Mouse (Mus musculus) C2C12 (cell line): ENCODE results near the gene Med17. TPM values are rescaled to one million over a fixed set of nuclear protein-coding genes. Genes with fewer than 3 reads are reported as not detected.

Experiments
- H3K27me3 ChIP-seq: one replicate; pipeline ENCODE4 v1.6.1; 2011; ENCODE audit not compliant: control insufficient read depth, insufficient read depth, insufficient read length
- H3K36me3 ChIP-seq: one replicate; pipeline ENCODE4 v1.6.1; 2011; ENCODE audit not compliant: control insufficient read depth, insufficient read depth
- H3K4me3 ChIP-seq: one replicate; pipeline ENCODE4 v1.5.1; 2011; ENCODE audit warnings: mild to moderate bottlenecking, control low read depth; ENCODE audit not compliant: poor library complexity, insufficient read depth, severe bottlenecking
- H3K79me2 ChIP-seq: one replicate; pipeline ENCODE4 v1.6.1; 2011; ENCODE audit not compliant: control insufficient read depth, insufficient read depth
- H3K79me3 ChIP-seq: one replicate; pipeline ENCODE4 v1.6.1; 2011; ENCODE audit warnings: low read depth, control low read depth
- H3ac ChIP-seq: one replicate; pipeline ENCODE3; 2011; ENCODE audit warnings: low read depth; ENCODE audit not compliant: control insufficient read depth, insufficient read length
- CEBPB ChIP-seq: IDR thresholded peaks from one replicate; pipeline ENCODE4 v1.6.1; 2011; ENCODE audit warnings: low read depth, mild to moderate bottlenecking, control low read depth, moderate library complexity
- CTCF ChIP-seq: IDR thresholded peaks from one replicate; pipeline ENCODE4 v1.5.1; 2011; ENCODE audit not compliant: control insufficient read depth, insufficient read depth, insufficient read length
- FOSL1 ChIP-seq: IDR thresholded peaks from one replicate; pipeline ENCODE4 v1.8.0; 2011; ENCODE audit warnings: mild to moderate bottlenecking, low read length; ENCODE audit not compliant: poor library complexity, insufficient read depth, severe bottlenecking
- MAX ChIP-seq: IDR thresholded peaks from one replicate; pipeline ENCODE4 v1.6.1; 2011; ENCODE audit warnings: mild to moderate bottlenecking, control low read depth
- MYOD1 ChIP-seq: IDR thresholded peaks from one replicate; pipeline ENCODE4 v1.6.1; 2011; ENCODE audit warnings: low read depth; ENCODE audit not compliant: control insufficient read depth, insufficient read length
- MYOG ChIP-seq: IDR thresholded peaks from one replicate; pipeline ENCODE4 v1.6.1; 2011; ENCODE audit not compliant: control insufficient read depth, insufficient read length; ENCODE audit errors: extremely low read depth
- USF1 ChIP-seq: IDR thresholded peaks from one replicate; pipeline ENCODE4 v1.6.1; 2011; ENCODE audit warnings: low read depth, mild to moderate bottlenecking, control low read depth, moderate library complexity
- polyA plus RNA-seq: library from polyadenylated mRNA; unstranded; fragments of >200 nt; fragmentation: generic; extraction: Trizol; gene quantifications from one replicate; pipeline ENCODE4 v1.2.1, GENCODE M21; 2012; ENCODE audit warnings: missing spikeins

Med17 gene
- polyA plus RNA-seq, 1 experiment = 34.2 TPM

DNA sequence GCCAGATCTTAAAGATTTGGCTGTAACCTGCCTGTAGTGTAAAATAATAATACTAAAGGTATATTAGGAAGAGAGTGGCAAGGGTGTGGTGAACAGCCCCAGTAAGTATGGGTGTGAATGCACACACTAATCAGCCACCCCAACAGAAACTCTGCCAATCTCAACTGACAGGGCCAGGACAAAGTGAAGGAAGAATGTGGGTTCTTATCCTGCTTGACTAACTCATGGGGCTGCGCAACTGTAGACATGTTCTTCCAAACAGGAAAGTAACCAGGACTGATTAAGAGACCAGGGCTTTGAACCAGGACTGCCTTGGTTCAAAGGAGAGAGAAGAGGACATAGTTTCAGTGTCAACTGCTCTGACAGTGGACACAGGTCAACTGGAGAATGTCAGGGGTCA is 37.6 kb downstream of the Med17 start:
- H3K79me2 ChIP-seq = no peaks in the 10 kb centered on the region
- no peaks in the 10 kb centered on the region for H3K79me3 ChIP-seq
- no peak overlapping the region for H3K4me3 ChIP-seq
- TF ChIP-seq MYOG (no peak), CEBPB (no peak), CTCF (no peak), MYOD1 (no peak), FOSL1 (no peak), USF1 (no peak), MAX (no peak)
- H3ac ChIP-seq = no peak overlapping the region
- no peaks in the 10 kb centered on the region for H3K36me3 ChIP-seq
- H3K27me3 ChIP-seq = peaks cover 22% of the 10 kb centered on the region

DNA sequence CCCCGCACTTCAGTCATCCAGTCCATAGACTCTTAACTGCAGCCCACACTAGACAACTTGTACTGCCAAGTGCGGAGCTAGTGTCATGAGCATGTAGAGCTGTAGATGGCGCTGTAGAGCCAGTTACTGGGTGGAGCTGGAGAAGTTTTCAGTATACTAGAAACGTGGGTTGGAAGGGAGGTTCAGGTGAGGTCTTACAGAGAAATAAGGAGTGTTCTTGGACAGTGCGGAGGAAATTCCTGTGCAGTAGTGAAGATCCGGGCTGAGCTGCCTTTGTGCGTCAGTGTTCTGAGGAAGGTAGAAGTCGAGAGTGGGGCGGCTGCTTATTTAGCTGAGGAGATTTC is 38.2 kb downstream of the Med17 start:
- Histone ChIP-seq H3ac (no peak overlapping the region), H3K4me3 (no peak overlapping the region), H3K27me3 (peaks cover 22% of the 10 kb centered on the region), H3K36me3 (no peaks in the 10 kb centered on the region), H3K79me3 (no peaks in the 10 kb centered on the region), H3K79me2 (no peaks in the 10 kb centered on the region)
- TF ChIP-seq MAX (no peak), CTCF (no peak), FOSL1 (no peak), CEBPB (no peak), MYOD1 (no peak), USF1 (no peak), MYOG (no peak)

DNA sequence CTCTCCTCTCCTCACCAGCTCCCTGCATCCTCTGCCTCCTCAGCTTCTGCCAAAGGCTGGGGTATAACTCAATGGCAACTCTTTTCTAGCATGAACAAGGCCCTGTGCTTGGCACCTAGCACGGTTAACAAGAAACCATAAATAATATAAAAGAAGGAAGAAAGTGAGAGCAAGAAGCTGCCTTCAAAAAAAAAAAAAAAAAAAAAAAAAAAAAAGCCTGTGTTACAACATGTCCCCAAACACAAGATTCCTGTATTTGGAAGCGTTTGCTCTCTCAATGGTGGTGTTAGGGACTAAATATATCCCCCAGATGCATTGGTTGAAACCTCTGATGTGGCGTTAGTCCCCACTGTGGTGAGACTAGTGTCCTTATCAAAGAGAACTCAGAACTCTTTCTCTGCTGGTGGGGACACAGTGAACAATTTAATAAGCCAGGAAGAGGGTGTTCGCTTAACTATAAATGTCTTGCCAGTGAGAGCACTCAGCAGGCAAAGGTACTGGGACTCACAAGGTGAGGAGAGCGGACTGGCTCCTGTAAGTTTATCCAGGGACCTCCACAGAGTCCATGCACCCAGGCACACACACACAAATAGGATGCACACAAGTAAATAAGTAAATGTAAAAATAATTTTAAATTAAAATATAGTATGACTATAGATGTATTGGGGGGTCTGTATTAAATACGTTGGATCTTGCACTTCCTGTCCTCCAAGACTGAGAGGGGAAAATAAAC is 38.7 kb downstream of the Med17 start:
- no peaks in the 10 kb centered on the region for H3K36me3 ChIP-seq
- TF ChIP-seq FOSL1 (no peak), CTCF (no peak), MYOD1 (no peak), USF1 (no peak), MYOG (no peak), CEBPB (no peak), MAX (no peak)

DNA sequence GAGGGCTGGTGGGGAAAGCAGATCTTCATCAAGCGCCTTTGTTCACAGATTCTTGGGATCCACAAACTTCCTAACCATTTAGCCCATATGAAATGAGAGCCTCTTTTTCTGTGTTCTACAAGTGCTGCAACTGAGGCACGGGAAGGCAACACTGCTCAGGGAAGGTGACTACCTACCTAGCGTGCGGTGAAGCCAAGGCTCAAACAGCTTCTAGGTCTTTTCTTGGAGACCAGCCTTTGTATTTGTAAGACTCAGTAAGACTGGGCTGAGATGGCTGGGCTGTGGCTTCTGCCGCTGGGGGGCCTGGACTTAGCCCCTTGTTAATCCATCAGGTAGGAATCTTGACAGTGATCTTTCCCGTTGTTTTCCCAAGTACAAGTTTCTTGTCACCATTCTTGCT is 39.7 kb downstream of the Med17 start:
- Histone ChIP-seq H3ac (no peak overlapping the region), H3K27me3 (peaks cover 14% of the 10 kb centered on the region), H3K79me3 (no peaks in the 10 kb centered on the region), H3K79me2 (no peaks in the 10 kb centered on the region), H3K4me3 (no peak overlapping the region), H3K36me3 (no peaks in the 10 kb centered on the region)
- TF ChIP-seq CTCF (no peak), MYOG (no peak), USF1 (no peak), FOSL1 (no peak), MAX (no peak), CEBPB (no peak), MYOD1 (no peak)

More for the DNA sequence above, 38.7 kb downstream of the Med17 start:
- peaks cover 22% of the 10 kb centered on the region for H3K27me3 ChIP-seq
- no peak overlapping the region for H3ac ChIP-seq
- H3K79me2 ChIP-seq = no peaks in the 10 kb centered on the region
- no peak overlapping the region for H3K4me3 ChIP-seq
- no peaks in the 10 kb centered on the region for H3K79me3 ChIP-seq

- Histone ChIP-seq H3K36me3 (no peaks in the 10 kb centered on the region), H3K79me3 (no peaks in the 10 kb centered on the region), H3ac (no peak within 1 kb of the TSS), H3K4me3 (no peak within 1 kb of the TSS), H3K27me3 (peaks cover 8% of the 10 kb centered on the region), H3K79me2 (no peaks in the 10 kb centered on the region)
- TF ChIP-seq MAX = no peak
- no peak for TF ChIP-seq CEBPB
- no peak for TF ChIP-seq MYOD1
- no peak for TF ChIP-seq CTCF
- TF ChIP-seq FOSL1 = no peak
- no peak for TF ChIP-seq USF1
- TF ChIP-seq MYOG = no peak
Measured at GRCm38 (mm10) chr9:15239042-15239925, 40.4 kb downstream of the Med17 start, which contains the start of gene Vstm5. Vstm5 (plus strand) TSS chr9:15239045.
